Mouse (Mus musculus) heart, postnatal 0 days (tissue): ENCODE data around the gene Maml3.

Experiments
- CTCF ChIP-seq: IDR thresholded peaks from 2 replicates; pipeline ENCODE4 v1.5.1; 2016; ENCODE audit warnings: antibody characterized with exemption, control low read depth, low read depth
- EP300 ChIP-seq: IDR thresholded peaks from 2 replicates; pipeline ENCODE4 v1.6.1; 2016; ENCODE audit warnings: antibody characterized with exemption, low read depth

GRCm38 (mm10) chr3:51927591-51927990, 177.3 kb downstream of the Maml3 start:
- TF ChIP-seq EP300 (no peak), CTCF (no peak)
